Mouse (Mus musculus) megakaryocyte, embryonic 14.5 days (primary cell): ENCODE measurements around the gene Gjb5.

Experiments used
- FLI1 ChIP-seq: IDR thresholded peaks from 2 replicates; pipeline ENCODE4 v1.6.1; 2012; ENCODE audit warnings: low read length, inconsistent platforms, mixed read lengths
- GATA1 ChIP-seq: IDR thresholded peaks from 3 replicates; pipeline ENCODE4 v1.6.1; 2012; ENCODE audit warnings: mixed read lengths, low read length, inconsistent platforms, borderline replicate concordance

- TF ChIP-seq GATA1 (no peak), FLI1 (no peak)
Measured at GRCm38 (mm10) chr4:127334870-127335504, 23.0 kb downstream of the Gjb5 start.
